Mouse (Mus musculus) left cerebral cortex, postnatal 10 days (tissue): ENCODE measurements around the gene S100b. TPM values are rescaled to one million over a fixed set of nuclear protein-coding genes. Genes with fewer than 3 reads are reported as not detected.

Source experiments
- DNase-seq, 2 experiments: peaks; one replicate each; pipeline ENCODE4 v3.0.0; 2021 to 2022; ENCODE audit warnings: low spot score in 2 of 2, mixed read lengths in 1 of 2; ENCODE audit errors: extremely low spot score in 1 of 2
- intact Hi-C: fragments of 180-260 bp; cut with DNase I; formaldehyde crosslinking; loops from one replicate; pipeline ENCODE4 v1.15.1; 2025
- total RNA-seq, 2 experiments: library from RNA; stranded (reverse); gene quantifications; 2 replicates each; pipeline ENCODE4 v1.2.3; 2021

The S100b gene
- total RNA-seq, result 10 to 100 TPM; 39.4 to 46.9 TPM

GRCm38 (mm10) chr10:76253536-76253935 is at the start of gene S100b:
Gene S100b, plus strand, starts transcription at chr10:76253853.
- peak; percentile 51 to 67 for DNase-seq
- intact Hi-C loops, result no loop called here

GRCm38 (mm10) chr10:76207262-76207796 is 46.3 kb upstream of the S100b start:
- intact Hi-C loops, result loop anchor here (10.0 kb wide), 1 partner anchor 233 kb away; no protein-coding TSS in a partner anchor
- no peak for DNase-seq

- DNase-seq, result no peak
- intact Hi-C loops, result loop anchor here (10.0 kb wide), 1 partner anchor 234 kb away; no protein-coding TSS in a partner anchor
Measured at GRCm38 (mm10) chr10:76209241-76209640, 44.4 kb upstream of the S100b start.

- no peak for DNase-seq
- intact Hi-C loops, result no loop called here
Measured at GRCm38 (mm10) chr10:76210806-76211205, 42.8 kb upstream of the S100b start.

- intact Hi-C loops, result no loop called here
- no peak for DNase-seq
Measured at GRCm38 (mm10) chr10:76212121-76212520, 41.5 kb upstream of the S100b start.

GRCm38 (mm10) chr10:76214161-76214560 is 39.5 kb upstream of the S100b start:
- intact Hi-C loops, result no loop called here
- no peak for DNase-seq

GRCm38 (mm10) chr10:76217056-76217455 is 36.6 kb upstream of the S100b start:
- no peak for DNase-seq
- intact Hi-C loops, result no loop called here

- no peak for DNase-seq
- intact Hi-C loops, result no loop called here
Measured at GRCm38 (mm10) chr10:76218240-76218639, 35.4 kb upstream of the S100b start.

- intact Hi-C loops, result no loop called here
- no peak for DNase-seq
Measured at GRCm38 (mm10) chr10:76225944-76226343, 27.7 kb upstream of the S100b start.

- intact Hi-C loops, result no loop called here
- DNase-seq, result no peak
Measured at GRCm38 (mm10) chr10:76229627-76230026, 24.0 kb upstream of the S100b start.

- intact Hi-C loops, result no loop called here
- DNase-seq, result peak; percentile 86 to 94
Measured at GRCm38 (mm10) chr10:76237341-76238225, 16.1 kb upstream of the S100b start, which contains the start of gene Prmt2. Gene Prmt2, minus strand, starts transcription at chr10:76237865.

GRCm38 (mm10) chr10:76239401-76239800 is 14.3 kb upstream of the S100b start:
- intact Hi-C loops, result no loop called here

GRCm38 (mm10) chr10:76245106-76245505 is 8.5 kb upstream of the S100b start:
- no peak for DNase-seq
- intact Hi-C loops, result no loop called here

More at GRCm38 (mm10) chr10:76239401-76239800, 14.3 kb upstream of the S100b start:
- no peak for DNase-seq

- no peak for DNase-seq
- intact Hi-C loops, result no loop called here
Measured at GRCm38 (mm10) chr10:76246601-76247000, 7.1 kb upstream of the S100b start.

- DNase-seq, result no peak
- intact Hi-C loops, result no loop called here
Measured at GRCm38 (mm10) chr10:76247960-76248646, 5.5 kb upstream of the S100b start.

- intact Hi-C loops, result no loop called here
- no peak for DNase-seq
Measured at GRCm38 (mm10) chr10:76248647-76248968, 5.0 kb upstream of the S100b start.

- DNase-seq, result no peak
- intact Hi-C loops, result no loop called here
Measured at GRCm38 (mm10) chr10:76250870-76251269, 2.8 kb upstream of the S100b start.

- intact Hi-C loops, result no loop called here
- DNase-seq, result no peak
Measured at GRCm38 (mm10) chr10:76253079-76253478, 574 bp upstream of the S100b start.

GRCm38 (mm10) chr10:76255617-76256016 is 2.0 kb downstream of the S100b start:
- no peak for DNase-seq
- intact Hi-C loops, result no loop called here

GRCm38 (mm10) chr10:76257231-76257630 is 3.6 kb downstream of the S100b start:
- no peak for DNase-seq
- intact Hi-C loops, result no loop called here
